Mouse (Mus musculus) testis, postnatal 10 days (tissue): ENCODE results near the gene Nat10.

Source experiments
- DNase-seq: peaks from one replicate; pipeline ENCODE4 v3.0.0; 2021; ENCODE audit warnings: low spot score

The Nat10 gene

GRCm38 (mm10) chr2:103760906-103761716, at the start of gene Nat10:
Gene Nat10 (minus strand): TSS chr2:103761270.
- DNase-seq: peak; percentile 97

GRCm38 (mm10) chr2:103810412-103810811, 49.3 kb upstream of the Nat10 start:
- DNase-seq: no peak

GRCm38 (mm10) chr2:103808466-103808865, 47.4 kb upstream of the Nat10 start:
- no peak for DNase-seq

GRCm38 (mm10) chr2:103803770-103804530, 42.9 kb upstream of the Nat10 start:
- no peak for DNase-seq

- DNase-seq: no peak
Observed at GRCm38 (mm10) chr2:103802422-103802821, 41.4 kb upstream of the Nat10 start.

- DNase-seq: peak; percentile 93
Observed at GRCm38 (mm10) chr2:103797491-103798009, 36.5 kb upstream of the Nat10 start, which contains the start of gene Caprin1. Gene Caprin1 (minus strand): TSS chr2:103797649.

GRCm38 (mm10) chr2:103796861-103797466, 35.9 kb upstream of the Nat10 start:
- peak; percentile 90 for DNase-seq

GRCm38 (mm10) chr2:103796211-103796860, 35.3 kb upstream of the Nat10 start:
- peak; percentile 74 for DNase-seq

GRCm38 (mm10) chr2:103795843-103796210, 34.8 kb upstream of the Nat10 start:
- DNase-seq: peak; percentile 77

- DNase-seq: no peak
Observed at GRCm38 (mm10) chr2:103792009-103792408, 30.9 kb upstream of the Nat10 start.

- DNase-seq: no peak
Observed at GRCm38 (mm10) chr2:103785735-103786134, 24.7 kb upstream of the Nat10 start.

- DNase-seq: no peak
Observed at GRCm38 (mm10) chr2:103784621-103785020, 23.6 kb upstream of the Nat10 start.

GRCm38 (mm10) chr2:103762492-103762891, 1.4 kb upstream of the Nat10 start:
- DNase-seq: no peak

- no peak for DNase-seq
Observed at GRCm38 (mm10) chr2:103761993-103762392, 923 bp upstream of the Nat10 start.

GRCm38 (mm10) chr2:103760421-103760820, 649 bp downstream of the Nat10 start:
- DNase-seq: no peak

GRCm38 (mm10) chr2:103755458-103756085, 5.5 kb downstream of the Nat10 start:
- DNase-seq: no peak

- no peak for DNase-seq
Observed at GRCm38 (mm10) chr2:103754614-103755013, 6.5 kb downstream of the Nat10 start.

GRCm38 (mm10) chr2:103751771-103752170, 9.3 kb downstream of the Nat10 start:
- no peak for DNase-seq

GRCm38 (mm10) chr2:103749091-103749490, 12.0 kb downstream of the Nat10 start:
- no peak for DNase-seq

GRCm38 (mm10) chr2:103747891-103748290, 13.2 kb downstream of the Nat10 start:
- peak; percentile 35 for DNase-seq

- no peak for DNase-seq
Observed at GRCm38 (mm10) chr2:103746761-103747160, 14.3 kb downstream of the Nat10 start.
